Mouse (Mus musculus) kidney, embryonic 15.5 days (tissue): ENCODE results near the gene Gtpbp4. TPM values are rescaled to one million over a fixed set of nuclear protein-coding genes. Genes with fewer than 3 reads are reported as not detected.

ENCODE experiments used
- ATAC-seq: fragments of 200-750 bp; cut with Nextera tagmentation; replicated peaks from 2 replicates; pipeline ENCODE4 v1.8.0; 2017; ENCODE audit warnings: moderate TSS enrichment; ENCODE audit not compliant: low FRiP score
- H3K27ac ChIP-seq: fragments of 300-500 bp; sonication (generic); 2 replicates; pipeline ENCODE4 v1.5.1; 2015; ENCODE audit warnings: mild to moderate bottlenecking, inconsistent platforms
- H3K27me3 ChIP-seq: fragments of 300-500 bp; sonication (generic); 2 replicates; pipeline ENCODE4 v1.6.1; 2015; ENCODE audit warnings: inconsistent platforms
- H3K36me3 ChIP-seq: fragments of 300-500 bp; sonication (generic); 2 replicates; pipeline ENCODE4 v1.6.1; 2015; ENCODE audit warnings: inconsistent platforms
- H3K4me1 ChIP-seq: fragments of 300-500 bp; sonication (generic); 2 replicates; pipeline ENCODE4 v1.6.1; 2015; ENCODE audit warnings: inconsistent platforms
- H3K4me2 ChIP-seq: fragments of 300-500 bp; sonication (generic); 2 replicates; pipeline ENCODE4 v1.6.1; 2015; ENCODE audit warnings: moderate library complexity, mild to moderate bottlenecking, inconsistent platforms
- H3K4me3 ChIP-seq: fragments of 300-500 bp; sonication (generic); replicated peaks from 2 replicates; pipeline ENCODE4 v1.5.1; 2015; ENCODE audit warnings: mild to moderate bottlenecking, inconsistent platforms
- H3K9ac ChIP-seq: fragments of 300-500 bp; sonication (generic); 2 replicates; pipeline ENCODE4 v1.6.1; 2015; ENCODE audit warnings: mild to moderate bottlenecking, inconsistent platforms
- H3K9me3 ChIP-seq: fragments of 300-500 bp; sonication (generic); replicated peaks from 2 replicates; pipeline ENCODE4 v1.6.1; 2016; ENCODE audit warnings: inconsistent platforms
- WGBS: fragments of 180-500 bp; shearing (Covaris S2); methylation state at CpG from one replicate; pipeline ENCODE4 v1.1.7; 2015; ENCODE audit warnings: mixed read lengths; 5-methylcytosine and 5-hydroxymethylcytosine counted together
- polyA plus RNA-seq: library from polyadenylated mRNA; unstranded; fragments of >200 nt; fragmentation: Nextera tagmentation; extraction: Ambion mirVana; gene quantifications from 2 replicates; pipeline ENCODE4 v1.2.1, GENCODE M21; 2015

Gene Gtpbp4
- polyA plus RNA-seq, result 80.9 and 86.5 TPM in 2 replicates

DNA sequence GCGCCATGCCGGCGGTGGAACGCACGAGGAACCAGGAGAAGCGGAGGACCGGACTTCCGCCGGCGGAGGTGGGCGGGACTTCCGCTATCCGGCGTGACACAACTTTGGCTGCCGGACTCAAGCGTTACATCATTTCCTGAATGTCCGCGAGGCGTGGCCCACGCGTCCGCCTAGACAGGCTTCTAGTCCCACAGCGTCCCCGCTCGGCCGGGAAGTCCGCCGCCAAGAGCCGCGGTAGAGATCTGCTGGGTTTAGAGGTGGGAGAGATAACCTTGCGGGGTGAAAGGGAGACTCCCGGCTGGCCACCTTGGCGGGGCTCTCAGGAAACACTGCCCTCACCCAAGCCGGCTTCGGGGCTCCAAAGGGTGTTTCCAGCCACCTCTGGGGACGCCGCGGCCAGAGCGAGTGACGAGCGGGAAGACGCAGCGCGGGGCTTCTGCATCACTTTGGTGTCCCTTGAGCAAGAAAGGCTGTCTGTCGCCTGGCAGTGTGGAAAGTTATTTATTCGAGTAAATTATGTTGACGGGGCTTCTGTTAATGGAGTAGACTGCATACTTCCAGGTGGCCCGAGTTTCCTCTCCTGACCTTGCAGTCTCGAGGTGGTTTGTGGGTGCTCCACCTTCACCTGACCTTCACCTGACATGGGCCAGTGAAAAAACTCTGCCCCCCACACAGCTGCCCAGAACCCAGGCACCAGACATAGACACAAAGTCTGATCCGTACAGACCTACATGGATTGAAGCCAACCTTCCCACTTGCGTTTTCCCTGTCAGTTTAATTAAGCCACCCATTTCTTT is at the start of gene Gtpbp4:
TSS of gene Gtpbp4 (minus strand) at position 94 of the 797 bp plus-strand sequence.
- peaks cover 15% of the 10 kb centered on the region for H3K4me1 ChIP-seq
- peak within 1 kb of the TSS; percentile 85 for H3K9ac ChIP-seq
- H3K27ac ChIP-seq, result peak within 1 kb of the TSS; percentile 81
- peak within 1 kb of the TSS; percentile 81 for H3K4me2 ChIP-seq
- H3K9me3 ChIP-seq, result no peaks in the 10 kb centered on the region
- under 1% methylated on average over 51 of the region's 51 CpGs for WGBS
- peak; percentile 99 for ATAC-seq
- H3K4me3 ChIP-seq, result peak within 1 kb of the TSS; percentile 94
- H3K27me3 ChIP-seq, result no peaks in the 10 kb centered on the region
- H3K36me3 ChIP-seq, result peaks cover 12% of the 10 kb centered on the region

DNA sequence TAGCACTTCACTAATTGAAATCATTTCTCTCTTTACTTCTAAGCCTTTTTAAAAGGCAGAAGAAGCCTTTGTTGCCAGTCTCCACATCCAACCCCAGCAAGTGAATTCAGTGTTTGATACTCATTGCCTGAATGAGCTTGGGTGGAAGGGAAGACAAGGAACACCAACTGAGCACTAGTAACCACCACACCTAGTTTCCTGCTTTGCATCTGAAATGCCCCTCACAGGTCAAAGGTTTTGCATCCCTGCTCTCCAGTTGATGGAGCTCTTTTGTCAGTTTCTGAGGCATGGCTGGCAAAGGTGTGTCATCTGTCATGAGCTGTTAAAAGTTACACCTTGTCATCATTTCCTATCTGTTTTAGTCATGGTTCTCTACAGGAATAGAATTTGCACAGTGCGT is 48.8 kb upstream of the Gtpbp4 start:
- ATAC-seq, result no peak
- Histone ChIP-seq H3K4me2 (no peak overlapping the region), H3K4me3 (no peak overlapping the region), H3K27ac (no peak overlapping the region), H3K27me3 (no peaks in the 10 kb centered on the region), H3K9me3 (no peaks in the 10 kb centered on the region), H3K9ac (no peak overlapping the region), H3K36me3 (no peaks in the 10 kb centered on the region), H3K4me1 (no peaks in the 10 kb centered on the region)
- 100% methylated on average over 1 of the region's 1 CpGs for WGBS

DNA sequence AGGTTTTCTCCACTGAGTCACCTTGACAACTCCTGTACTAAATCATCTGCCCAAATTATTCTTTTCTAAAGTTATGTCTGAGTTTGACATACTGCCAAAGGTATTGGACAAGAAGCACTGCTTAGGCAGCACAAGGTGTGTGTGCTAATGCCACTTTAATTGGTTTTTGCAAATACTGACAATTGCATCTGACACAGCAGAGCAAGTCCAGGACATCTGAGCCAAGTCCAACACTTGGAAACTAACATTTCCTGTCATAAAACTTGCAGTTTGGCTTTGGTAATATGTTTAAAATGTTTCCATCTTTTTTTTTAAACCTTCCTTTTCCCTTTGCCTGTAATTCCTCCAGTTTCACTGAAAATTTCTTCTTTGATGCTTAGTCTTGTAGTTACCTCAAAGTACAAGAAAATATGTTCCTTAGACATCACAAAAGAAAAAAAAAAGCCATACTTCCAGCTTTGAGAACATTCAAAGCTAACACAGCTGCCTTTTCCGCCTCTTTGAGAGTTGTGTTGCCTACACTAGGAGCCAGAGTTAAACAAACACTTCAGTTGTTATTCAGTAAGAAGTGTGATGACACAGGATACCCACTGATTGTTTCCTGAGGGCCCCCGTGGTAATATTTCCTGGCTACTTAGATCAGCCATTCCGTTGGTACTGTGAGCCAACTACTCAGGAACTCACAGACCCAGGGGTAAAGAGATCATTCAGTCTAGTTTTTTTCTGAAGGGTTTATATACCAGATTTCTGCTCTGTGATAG is 47.6 kb upstream of the Gtpbp4 start:
- H3K27me3 ChIP-seq, result no peaks in the 10 kb centered on the region

DNA sequence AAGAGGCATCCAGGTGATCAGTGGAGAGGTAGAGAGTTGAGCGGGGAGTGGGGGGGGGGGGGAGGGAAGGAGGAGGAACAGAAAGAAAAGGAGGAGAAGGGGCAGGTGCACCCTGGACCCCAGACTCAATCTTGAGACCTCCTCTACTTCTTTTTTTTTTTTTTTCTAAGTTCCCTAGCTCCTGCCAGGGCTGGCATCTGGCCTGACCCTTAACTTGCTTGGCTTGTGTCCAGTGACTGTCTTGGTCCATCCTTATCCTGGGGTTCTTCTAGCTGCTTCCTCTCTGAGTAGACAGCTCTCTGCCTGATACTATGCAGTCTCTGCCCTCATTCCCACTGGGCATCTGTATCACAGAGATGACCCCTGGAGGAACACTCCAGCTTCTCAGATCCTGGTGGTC is 44.7 kb upstream of the Gtpbp4 start:
- H3K4me3 ChIP-seq, result no peak overlapping the region
- no peaks in the 10 kb centered on the region for H3K36me3 ChIP-seq
- no peak for ATAC-seq
- H3K9me3 ChIP-seq, result no peaks in the 10 kb centered on the region
- H3K27me3 ChIP-seq, result no peaks in the 10 kb centered on the region
- H3K9ac ChIP-seq, result no peak overlapping the region
- H3K4me1 ChIP-seq, result no peaks in the 10 kb centered on the region
- 75% methylated on average over 1 of the region's 1 CpGs for WGBS
- no peak overlapping the region for H3K27ac ChIP-seq
- H3K4me2 ChIP-seq, result no peak overlapping the region

More for the DNA sequence above, 47.6 kb upstream of the Gtpbp4 start:
- Histone ChIP-seq H3K4me2 (no peak overlapping the region), H3K36me3 (no peaks in the 10 kb centered on the region), H3K4me3 (no peak overlapping the region), H3K27ac (no peak overlapping the region), H3K4me1 (no peaks in the 10 kb centered on the region), H3K9ac (no peak overlapping the region), H3K9me3 (no peaks in the 10 kb centered on the region)
- WGBS, result 23% methylated on average over 3 of the region's 3 CpGs
- ATAC-seq, result no peak

DNA sequence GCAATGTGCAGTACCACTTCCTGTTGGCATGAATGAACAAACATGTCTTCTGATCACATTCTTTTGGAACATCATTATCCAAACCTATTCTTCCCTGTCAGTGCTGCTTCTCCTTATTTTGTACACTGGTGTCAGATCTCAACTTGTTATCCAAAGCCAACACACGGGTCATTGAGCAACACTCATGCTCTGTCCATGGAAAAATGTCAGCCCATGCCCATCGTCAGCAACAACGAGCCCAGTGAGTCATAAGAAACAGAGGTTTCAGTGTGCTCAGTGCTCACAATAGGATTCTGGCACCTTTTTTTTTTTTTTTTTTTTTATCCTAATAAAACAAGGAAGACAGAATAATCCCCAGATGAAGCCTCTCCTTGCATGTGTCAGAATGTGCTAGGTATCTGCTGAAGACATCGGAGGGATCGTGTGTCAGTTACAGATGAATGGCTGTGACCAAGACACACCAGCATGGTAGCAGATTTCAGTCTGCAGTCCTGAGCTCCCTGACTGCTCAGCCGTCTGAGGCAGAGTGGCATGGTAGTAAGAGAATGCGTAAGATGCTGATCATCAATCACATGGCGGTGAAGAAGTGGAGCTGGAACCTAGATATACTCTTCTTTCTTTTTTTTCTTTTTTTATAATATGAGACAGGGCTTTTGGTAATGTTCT is 36.2 kb upstream of the Gtpbp4 start:
- H3K9ac ChIP-seq, result no peak overlapping the region
- H3K4me2 ChIP-seq, result no peak overlapping the region
- peak; percentile 95 for ATAC-seq
- H3K36me3 ChIP-seq, result no peaks in the 10 kb centered on the region
- H3K4me1 ChIP-seq, result no peaks in the 10 kb centered on the region
- 53% methylated on average over 8 of the region's 8 CpGs for WGBS
- H3K9me3 ChIP-seq, result no peaks in the 10 kb centered on the region
- no peak overlapping the region for H3K27ac ChIP-seq
- H3K27me3 ChIP-seq, result no peaks in the 10 kb centered on the region
- no peak overlapping the region for H3K4me3 ChIP-seq

DNA sequence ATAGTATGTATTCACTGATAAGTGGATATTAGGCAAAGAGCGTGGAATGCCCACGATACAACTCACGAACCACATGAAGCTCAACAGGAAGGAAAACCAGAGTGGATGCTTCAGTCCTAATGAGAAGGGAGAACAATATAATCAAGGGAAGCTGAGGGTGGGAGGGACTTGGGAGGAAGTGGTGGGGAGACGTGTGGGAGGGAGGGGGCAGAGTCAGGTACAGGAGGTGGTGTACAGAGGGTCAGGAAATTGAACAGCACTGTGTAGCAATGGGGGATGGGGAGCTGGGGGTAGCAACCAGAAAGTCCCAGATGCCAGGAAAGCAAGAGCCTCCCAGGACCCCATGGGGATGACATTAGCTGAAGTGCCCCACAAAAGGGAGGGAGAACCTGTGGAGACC is 34.5 kb upstream of the Gtpbp4 start:
- no peak for ATAC-seq
- WGBS, result 79% methylated on average over 4 of the region's 4 CpGs

DNA sequence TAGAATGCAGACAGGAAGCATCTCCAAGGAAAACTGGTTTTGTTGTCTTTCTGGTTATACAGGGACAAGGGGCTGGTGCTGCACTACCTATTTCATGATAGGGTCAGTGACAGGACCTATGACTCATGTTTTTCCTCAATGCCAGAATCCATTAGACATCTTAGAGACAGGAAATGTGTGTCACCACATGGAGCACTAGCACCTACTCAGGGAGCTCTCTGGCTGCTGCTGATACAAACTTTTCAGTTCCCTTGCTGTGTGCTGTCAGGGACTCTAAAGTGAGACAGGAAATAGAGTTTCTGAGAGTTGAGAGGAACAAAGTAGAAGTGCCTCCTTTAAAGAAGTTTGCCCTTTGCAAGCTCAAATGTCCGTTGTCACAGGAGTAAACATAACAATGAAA is 31.4 kb upstream of the Gtpbp4 start:
- no peak overlapping the region for H3K4me3 ChIP-seq
- H3K9me3 ChIP-seq, result no peaks in the 10 kb centered on the region
- H3K27me3 ChIP-seq, result no peaks in the 10 kb centered on the region
- H3K4me1 ChIP-seq, result no peaks in the 10 kb centered on the region
- no peak overlapping the region for H3K9ac ChIP-seq
- H3K36me3 ChIP-seq, result no peaks in the 10 kb centered on the region
- ATAC-seq, result no peak
- no peak overlapping the region for H3K4me2 ChIP-seq
- 66% methylated on average over 1 of the region's 1 CpGs for WGBS
- no peak overlapping the region for H3K27ac ChIP-seq

More for the DNA sequence above, 34.5 kb upstream of the Gtpbp4 start:
- H3K27ac ChIP-seq, result no peak overlapping the region
- no peaks in the 10 kb centered on the region for H3K36me3 ChIP-seq
- no peak overlapping the region for H3K9ac ChIP-seq
- H3K4me2 ChIP-seq, result no peak overlapping the region
- no peaks in the 10 kb centered on the region for H3K27me3 ChIP-seq
- H3K4me3 ChIP-seq, result no peak overlapping the region
- no peaks in the 10 kb centered on the region for H3K9me3 ChIP-seq
- H3K4me1 ChIP-seq, result no peaks in the 10 kb centered on the region

DNA sequence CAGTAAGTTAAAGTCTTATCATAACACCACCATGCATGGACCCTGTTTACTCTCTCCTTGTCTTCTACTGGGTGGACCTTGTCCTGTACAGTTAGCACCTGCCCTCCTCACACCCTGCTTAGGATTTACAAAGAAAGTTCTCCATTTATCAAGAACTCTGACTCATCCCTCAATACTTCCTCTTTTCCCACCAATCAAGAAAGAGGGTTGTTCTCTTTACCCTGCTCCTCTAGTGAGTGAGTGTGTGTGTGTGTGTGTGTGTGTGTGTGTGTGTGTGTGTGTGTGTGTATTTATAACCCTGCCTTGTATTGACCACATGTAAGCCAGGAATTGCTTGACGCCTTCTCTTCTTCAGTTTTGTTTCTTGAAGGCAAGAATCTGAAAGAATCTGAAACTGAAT is 26.7 kb upstream of the Gtpbp4 start:
- ATAC-seq, result no peak
- WGBS, result 86% methylated on average over 1 of the region's 1 CpGs
- Histone ChIP-seq H3K9me3 (no peaks in the 10 kb centered on the region), H3K4me2 (no peak overlapping the region), H3K27ac (no peak overlapping the region), H3K4me3 (no peak overlapping the region), H3K4me1 (no peaks in the 10 kb centered on the region), H3K9ac (no peak overlapping the region), H3K27me3 (no peaks in the 10 kb centered on the region), H3K36me3 (no peaks in the 10 kb centered on the region)

DNA sequence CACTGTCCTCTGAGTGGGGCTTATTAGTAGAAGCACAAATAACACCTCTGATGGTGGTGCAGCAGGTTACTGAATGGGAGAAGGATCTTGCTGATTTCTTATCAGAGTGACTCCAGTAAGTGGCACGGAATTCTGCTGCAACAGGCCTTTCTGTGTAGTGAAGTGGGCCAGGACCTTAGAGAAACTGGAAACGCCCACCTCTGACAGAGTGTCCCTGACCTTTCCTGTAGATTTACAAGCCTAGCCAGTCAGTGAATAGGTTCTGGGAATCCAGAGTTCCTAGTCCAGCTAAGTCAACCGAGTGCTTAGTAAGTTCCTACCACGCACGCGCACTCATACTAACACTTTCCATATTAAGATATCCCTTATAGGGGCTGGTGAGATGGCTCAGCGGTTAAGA is 25.7 kb upstream of the Gtpbp4 start:
- Histone ChIP-seq H3K9ac (no peak overlapping the region), H3K9me3 (no peaks in the 10 kb centered on the region), H3K36me3 (no peaks in the 10 kb centered on the region), H3K4me3 (no peak overlapping the region), H3K4me2 (no peak overlapping the region), H3K27me3 (no peaks in the 10 kb centered on the region), H3K27ac (no peak overlapping the region), H3K4me1 (no peaks in the 10 kb centered on the region)
- no peak for ATAC-seq
- WGBS, result 73% methylated on average over 7 of the region's 7 CpGs

DNA sequence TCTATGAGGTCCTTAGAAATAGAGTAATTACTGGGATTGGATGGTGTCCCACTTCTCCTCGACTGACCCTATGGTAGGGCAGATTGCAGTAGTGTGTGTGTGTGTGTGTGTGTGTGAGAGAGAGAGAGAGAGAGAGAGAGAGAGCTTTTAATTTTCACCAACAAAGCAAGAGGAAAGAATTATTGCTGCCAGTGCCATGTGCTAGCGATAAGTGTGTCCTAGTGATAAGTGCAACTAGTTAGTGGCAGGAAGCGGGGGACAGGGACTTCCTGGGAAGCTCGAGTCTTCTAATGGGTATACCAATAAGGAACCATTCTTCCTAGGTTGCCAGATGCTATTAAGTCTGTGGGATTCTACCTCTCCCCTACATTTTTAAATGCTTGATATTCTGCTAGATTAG is 23.8 kb upstream of the Gtpbp4 start:
- no peak for ATAC-seq
- H3K27ac ChIP-seq, result no peak overlapping the region
- H3K4me1 ChIP-seq, result no peaks in the 10 kb centered on the region

DNA sequence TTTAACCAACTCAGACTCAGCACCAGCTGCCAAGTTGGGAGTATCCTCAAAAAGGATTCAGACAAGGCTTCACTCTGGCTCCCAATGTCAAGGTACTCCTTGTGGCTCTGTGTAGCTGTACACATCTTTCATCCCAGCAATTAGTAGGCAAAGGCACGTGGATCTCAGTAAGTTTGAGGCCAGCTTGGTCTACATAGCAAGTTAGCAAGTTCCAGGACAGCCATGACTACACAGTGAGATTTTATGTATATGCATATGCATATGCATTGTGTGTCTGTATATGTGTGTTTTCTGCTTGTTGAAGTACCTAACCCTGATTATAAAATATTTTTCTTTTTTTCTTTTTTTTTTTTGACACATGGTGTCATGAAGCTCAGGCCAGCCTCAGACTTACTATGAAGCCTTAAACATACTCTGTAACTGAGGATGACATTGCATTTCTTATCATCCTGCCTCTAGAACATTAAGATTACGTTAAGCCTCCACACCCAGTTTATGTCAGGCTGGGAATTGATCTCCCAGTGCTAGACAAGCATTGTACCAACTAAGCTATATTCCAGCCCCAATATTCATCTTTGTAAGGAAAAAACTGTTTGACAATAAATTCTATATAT is 23.2 kb upstream of the Gtpbp4 start:
- no peak overlapping the region for H3K4me3 ChIP-seq
- ATAC-seq, result no peak
- no peaks in the 10 kb centered on the region for H3K4me1 ChIP-seq
- H3K4me2 ChIP-seq, result no peak overlapping the region
- H3K9ac ChIP-seq, result no peak overlapping the region
- H3K9me3 ChIP-seq, result no peaks in the 10 kb centered on the region
- no peak overlapping the region for H3K27ac ChIP-seq
- H3K36me3 ChIP-seq, result no peaks in the 10 kb centered on the region
- H3K27me3 ChIP-seq, result no peaks in the 10 kb centered on the region
- WGBS, result 73% methylated on average over 2 of the region's 2 CpGs

More for the DNA sequence above, 23.8 kb upstream of the Gtpbp4 start:
- no peak overlapping the region for H3K4me2 ChIP-seq
- H3K9me3 ChIP-seq, result no peaks in the 10 kb centered on the region
- no peaks in the 10 kb centered on the region for H3K27me3 ChIP-seq
- H3K4me3 ChIP-seq, result no peak overlapping the region
- no peaks in the 10 kb centered on the region for H3K36me3 ChIP-seq
- H3K9ac ChIP-seq, result no peak overlapping the region
- WGBS, result 84% methylated on average over 4 of the region's 4 CpGs

DNA sequence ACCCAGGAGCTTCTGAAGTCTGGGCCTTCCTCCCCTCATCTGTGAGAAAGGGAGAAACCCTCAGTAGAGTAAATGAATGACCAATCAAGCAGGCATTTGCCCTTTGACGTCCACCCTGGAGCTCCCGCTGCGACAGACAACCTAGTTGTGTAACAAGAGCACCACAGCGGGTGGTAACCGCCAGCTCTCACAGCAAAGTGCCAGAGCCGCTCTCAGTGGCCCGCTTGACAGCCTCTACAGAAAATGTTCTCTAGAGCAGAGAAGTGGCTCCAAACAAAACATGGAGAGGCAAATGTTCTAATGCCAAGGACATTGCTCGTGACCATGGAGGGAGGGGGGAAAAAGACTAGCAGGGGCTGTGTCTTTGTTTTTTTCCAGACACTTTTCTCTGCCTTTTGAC is 21.3 kb upstream of the Gtpbp4 start:
- H3K4me2 ChIP-seq, result no peak overlapping the region
- no peaks in the 10 kb centered on the region for H3K4me1 ChIP-seq
- no peaks in the 10 kb centered on the region for H3K9me3 ChIP-seq
- H3K9ac ChIP-seq, result no peak overlapping the region
- H3K27me3 ChIP-seq, result no peaks in the 10 kb centered on the region
- ATAC-seq, result no peak; the same call in 1 of the 2 replicates
- H3K4me3 ChIP-seq, result no peak overlapping the region
- WGBS, result 11% methylated on average over 8 of the region's 8 CpGs
- no peak overlapping the region for H3K27ac ChIP-seq
- H3K36me3 ChIP-seq, result no peaks in the 10 kb centered on the region
